Mouse (Mus musculus) forebrain, embryonic 11.5 days (tissue): ENCODE data around the gene Mettl7a3. TPM values are rescaled to one million over a fixed set of nuclear protein-coding genes. Genes with fewer than 3 reads are reported as not detected.
"Not testable (repeated sequence)": the region's sequence is repeated elsewhere in the genome, so short reads cannot be mapped to it uniquely, and the experiment has no call there.

Experiments
- ATAC-seq: fragments of 200-750 bp; cut with Nextera tagmentation; replicated peaks from 2 replicates; pipeline ENCODE4 v1.8.0; 2017; ENCODE audit warnings: moderate TSS enrichment; ENCODE audit not compliant: low FRiP score
- DNase-seq: peaks from one replicate; pipeline ENCODE4 v3.0.0-alpha.2; 2017; ENCODE audit warnings: low spot score
- H3K27ac ChIP-seq: fragments of 300-500 bp; sonication (generic); 2 replicates; pipeline ENCODE4 v1.5.1; 2014; ENCODE audit warnings: low read depth, low read length
- H3K27me3 ChIP-seq: fragments of 300-500 bp; sonication (generic); 2 replicates; pipeline ENCODE4 v1.6.1; 2014; ENCODE audit warnings: mild to moderate bottlenecking, low read length, mixed read lengths; ENCODE audit not compliant: control insufficient read depth, insufficient read depth
- H3K36me3 ChIP-seq: fragments of 300-500 bp; sonication (generic); 2 replicates; pipeline ENCODE4 v1.6.1; 2014; ENCODE audit warnings: mild to moderate bottlenecking, low read length, moderate library complexity, mixed read lengths; ENCODE audit not compliant: control insufficient read depth, insufficient read depth
- H3K4me1 ChIP-seq: fragments of 300-500 bp; sonication (generic); replicated peaks from 2 replicates; pipeline ENCODE4 v1.6.1; 2014; ENCODE audit warnings: low read length, mixed read lengths; ENCODE audit not compliant: control insufficient read depth, insufficient read depth
- H3K4me2 ChIP-seq: fragments of 300-500 bp; sonication (generic); 2 replicates; pipeline ENCODE4 v1.6.1; 2014; ENCODE audit warnings: low read depth, mild to moderate bottlenecking, low read length, moderate library complexity, mixed read lengths; ENCODE audit not compliant: severe bottlenecking
- H3K4me3 ChIP-seq: fragments of 300-500 bp; sonication (generic); 2 replicates; pipeline ENCODE4 v1.5.1; 2014; ENCODE audit warnings: low read depth, low read length
- H3K9ac ChIP-seq: fragments of 300-500 bp; sonication (generic); 2 replicates; pipeline ENCODE4 v1.6.1; 2014; ENCODE audit warnings: low read length
- H3K9me3 ChIP-seq: fragments of 300-500 bp; sonication (generic); 2 replicates; pipeline ENCODE4 v1.6.1; 2016; ENCODE audit warnings: low read length, mixed read lengths; ENCODE audit not compliant: control insufficient read depth
- WGBS: fragments of 180-500 bp; shearing (Covaris S2); extraction: QIAGEN DNeasy Blood & Tissue Kit; methylation state at CpG from one replicate; pipeline ENCODE4 v1.1.7; 2014; 5-methylcytosine and 5-hydroxymethylcytosine counted together
- polyA plus RNA-seq: library from polyadenylated mRNA; unstranded; fragments of >200 nt; fragmentation: Nextera tagmentation; extraction: Ambion mirVana; gene quantifications from 2 replicates; pipeline ENCODE4 v1.2.1, GENCODE M21; 2014

Mettl7a3 gene
- polyA plus RNA-seq, 1 experiment from 2014 or later, result not detected

- no peaks in the 10 kb centered on the region for H3K27me3 ChIP-seq
- no peak overlapping the region for H3K9ac ChIP-seq
- H3K4me1 ChIP-seq, result no peaks in the 10 kb centered on the region
- WGBS, result 68% methylated on average over 5 of the region's 5 CpGs
- no peak overlapping the region for H3K27ac ChIP-seq
- DNase-seq (no peak), ATAC-seq (no peak)
- no peak overlapping the region for H3K4me3 ChIP-seq
- H3K36me3 ChIP-seq, result no peaks in the 10 kb centered on the region
- H3K4me2 ChIP-seq, result no peak overlapping the region
- H3K9me3 ChIP-seq, result no peaks in the 10 kb centered on the region
These were observed 13.6 kb upstream of the Mettl7a3 start for GRCm38 (mm10) chr15:100321134-100321533.

GRCm38 (mm10) chr15:100324021-100324591 is 10.6 kb upstream of the Mettl7a3 start:
- Histone ChIP-seq H3K36me3 (no peaks in the 10 kb centered on the region), H3K27me3 (no peaks in the 10 kb centered on the region), H3K4me1 (no peaks in the 10 kb centered on the region), H3K4me3 (no peak overlapping the region), H3K9ac (no peak overlapping the region), H3K4me2 (no peak overlapping the region), H3K9me3 (no peaks in the 10 kb centered on the region), H3K27ac (no peak overlapping the region)
- WGBS, result 75% methylated on average over 12 of the region's 12 CpGs
- ATAC-seq, result no peak
- DNase-seq, result no peak

- Histone ChIP-seq H3K36me3 (no peaks in the 10 kb centered on the region), H3K27me3 (no peaks in the 10 kb centered on the region), H3K4me2 (no peak overlapping the region), H3K4me3 (no peak overlapping the region), H3K9ac (no peak overlapping the region), H3K4me1 (no peaks in the 10 kb centered on the region), H3K27ac (no peak overlapping the region), H3K9me3 (no peaks in the 10 kb centered on the region)
- WGBS, result 89% methylated on average over 3 of the region's 3 CpGs
- DNase-seq (no peak), ATAC-seq (no peak)
These were observed 9.5 kb upstream of the Mettl7a3 start for GRCm38 (mm10) chr15:100325235-100325634.

- not testable (repeated sequence) for H3K4me3 ChIP-seq, H3K27ac ChIP-seq, H3K9me3 ChIP-seq, ATAC-seq, H3K27me3 ChIP-seq, H3K36me3 ChIP-seq, H3K4me1 ChIP-seq, H3K9ac ChIP-seq, H3K4me2 ChIP-seq, DNase-seq
- 67% methylated on average over 3 of the region's 4 CpGs for WGBS
These were observed 6.6 kb upstream of the Mettl7a3 start for GRCm38 (mm10) chr15:100328089-100328488.

GRCm38 (mm10) chr15:100329336-100329735 is 5.4 kb upstream of the Mettl7a3 start:
- not testable (repeated sequence) for H3K4me1 ChIP-seq, H3K27ac ChIP-seq, ATAC-seq, H3K9ac ChIP-seq, H3K4me2 ChIP-seq, H3K36me3 ChIP-seq, DNase-seq, H3K9me3 ChIP-seq, H3K27me3 ChIP-seq, H3K4me3 ChIP-seq
- WGBS, result 72% methylated on average over 10 of the region's 10 CpGs

GRCm38 (mm10) chr15:100330739-100331138 is 4.0 kb upstream of the Mettl7a3 start:
- H3K27me3 ChIP-seq, result no peaks in the 10 kb centered on the region
- no peaks in the 10 kb centered on the region for H3K4me1 ChIP-seq
- H3K4me3 ChIP-seq, result no peak overlapping the region
- no peak overlapping the region for H3K4me2 ChIP-seq
- no peaks in the 10 kb centered on the region for H3K9me3 ChIP-seq
- H3K9ac ChIP-seq, result no peak overlapping the region
- WGBS, result 85% methylated on average over 7 of the region's 7 CpGs
- H3K27ac ChIP-seq, result no peak overlapping the region
- no peaks in the 10 kb centered on the region for H3K36me3 ChIP-seq
- no peak for DNase-seq
- ATAC-seq, result no peak

GRCm38 (mm10) chr15:100332077-100332961 is 2.4 kb upstream of the Mettl7a3 start:
- H3K9me3 ChIP-seq, ATAC-seq: not testable (repeated sequence)
- 33% methylated on average over 2 of the region's 10 CpGs for WGBS

GRCm38 (mm10) chr15:100337328-100337727 is 2.6 kb downstream of the Mettl7a3 start:
- ATAC-seq, H3K9me3 ChIP-seq, H3K4me1 ChIP-seq, DNase-seq, H3K27me3 ChIP-seq, H3K9ac ChIP-seq, H3K4me3 ChIP-seq, H3K36me3 ChIP-seq, H3K27ac ChIP-seq, H3K4me2 ChIP-seq: not testable (repeated sequence)

More at GRCm38 (mm10) chr15:100332077-100332961, 2.4 kb upstream of the Mettl7a3 start:
- not testable (repeated sequence) for H3K4me3 ChIP-seq, H3K4me2 ChIP-seq, H3K27ac ChIP-seq, H3K36me3 ChIP-seq, H3K27me3 ChIP-seq, H3K4me1 ChIP-seq, DNase-seq, H3K9ac ChIP-seq
